Mouse (Mus musculus): Measurements from ENCODE around the gene Arl8b. TPM values are rescaled to one million over a fixed set of nuclear protein-coding genes. Genes with fewer than 3 reads are reported as not detected.
A peak's percentile ranks its signal among the peaks of the same experiment; 100 is the strongest.

The Arl8b gene
- total and polyA plus RNA-seq, 3 experiments = 37.7 to 120 (median 75.2) TPM

DNA sequence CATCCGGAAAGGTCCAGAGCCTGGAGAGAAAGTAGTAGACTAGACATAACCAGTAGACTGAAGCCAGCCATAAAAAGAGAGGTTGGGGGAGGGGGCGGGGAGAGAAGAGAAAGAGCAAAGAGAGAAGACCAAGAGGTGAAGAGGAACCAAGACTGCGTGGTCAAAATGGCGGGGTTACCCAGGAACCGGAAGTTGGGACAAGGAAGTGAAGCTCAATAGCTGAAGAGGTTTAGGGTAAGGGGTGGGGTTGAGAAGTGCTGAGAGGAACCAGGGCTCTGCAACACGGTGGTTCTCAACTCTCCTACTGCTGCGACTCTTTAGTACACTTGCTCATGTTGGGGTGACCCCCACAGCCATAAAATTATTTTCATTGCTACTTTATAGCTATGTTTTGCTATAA lies 27.0 kb upstream of the Arl8b start:
- H3K9me3 ChIP-seq (replicated peaks; ENCODE audit: insufficient read depth, low read length) = no peaks in the 10 kb centered on the region
- H3K9ac ChIP-seq (ENCODE audit: control insufficient read depth, low read depth, low read length, poor library complexity, severe bottlenecking) = no peak overlapping the region
- H3K4me3 ChIP-seq (ENCODE audit: control insufficient read depth in 1 of 2, insufficient read depth in 1 of 2, low read depth in 2 of 2, low read length in 2 of 2) = peak overlapping the region in 1 of 2 experiments; percentile 18; a peak in 2 of 4 replicates
- DNase-seq (ENCODE audit: low read depth, low spot score) = peak; percentile 60
- H3K36me3 ChIP-seq (ENCODE audit: control insufficient read depth in 1 of 2, insufficient read depth in 2 of 2, low read length in 2 of 2) = peaks cover 0 to 3% of the 10 kb centered on the region in 2 experiments; a peak in 2 of 4 replicates
- 0 out of 4 replicates have a peak, but pooled peaks of 1 of the 2 experiments have one; percentile 22 for TF ChIP-seq POLR2A (IDR thresholded peaks at IDR 0.05; ENCODE audit: control insufficient read depth in 1 of 2, insufficient read depth in 1 of 2, low read depth in 1 of 2, low read length in 2 of 2, poor library complexity in 1 of 2)
- TF ChIP-seq ELF1 (IDR thresholded peaks at IDR 0.05; ENCODE audit: low read depth, low read length) = peak; percentile 44; the same call in 1 of the 2 replicates
- TF ChIP-seq EP300 (IDR thresholded peaks at IDR 0.05; ENCODE audit: low read depth in 1 of 2, low read length in 2 of 2) = no peak
- H3K27me3 ChIP-seq (ENCODE audit: control insufficient read depth in 1 of 2, insufficient read depth in 2 of 2, low read length in 2 of 2) = no peaks in the 10 kb centered on the region; a peak in 1 of 4 replicates
- H3K27ac ChIP-seq (ENCODE audit: control insufficient read depth, low read depth, low read length) = no peak overlapping the region
- H3K79me2 ChIP-seq (ENCODE audit: control insufficient read depth, insufficient read depth, low read length, poor library complexity) = no peaks in the 10 kb centered on the region
- H3K4me1 ChIP-seq (ENCODE audit: control insufficient read depth in 1 of 2, insufficient read depth in 2 of 2, low read length in 2 of 2) = peaks cover 0 to 14% of the 10 kb centered on the region in 2 experiments; a peak in 2 of 4 replicates

- no peak overlapping the region for H3K27ac ChIP-seq (ENCODE audit: control insufficient read depth, low read depth, low read length)
- no peaks in the 10 kb centered on the region for H3K79me2 ChIP-seq (ENCODE audit: control insufficient read depth, insufficient read depth, low read length, poor library complexity)
- no peaks in the 10 kb centered on the region; a peak in 1 of 4 replicates for H3K27me3 ChIP-seq (ENCODE audit: control insufficient read depth in 1 of 2, insufficient read depth in 2 of 2, low read length in 2 of 2)
- TF ChIP-seq EP300 (IDR thresholded peaks at IDR 0.05; ENCODE audit: low read depth in 1 of 2, low read length in 2 of 2) (no peak), CHD1 (IDR thresholded peaks at IDR 0.05; ENCODE audit: low read depth, low read length) (no peak), ELF1 (IDR thresholded peaks at IDR 0.05; ENCODE audit: low read depth, low read length) (no peak), POLR2AphosphoS5 (IDR thresholded peaks at IDR 0.05; ENCODE audit: borderline replicate concordance, low read depth, low read length) (no peak), TCF12 (IDR thresholded peaks at IDR 0.05; ENCODE audit: low read depth, low read length) (no peak), POLR2A (IDR thresholded peaks at IDR 0.05; ENCODE audit: control insufficient read depth in 1 of 2, insufficient read depth in 1 of 2, low read depth in 1 of 2, low read length in 2 of 2, poor library complexity in 1 of 2) (no peak), BHLHE40 (IDR thresholded peaks at IDR 0.05; ENCODE audit: borderline replicate concordance, low read depth, low read length) (no peak), MXI1 (IDR thresholded peaks at IDR 0.05; ENCODE audit: low read depth, low read length) (no peak), NELFE (IDR thresholded peaks at IDR 0.05; ENCODE audit: low read depth, low read length) (no peak), GATA1 (IDR thresholded peaks at IDR 0.05; ENCODE audit: low read depth, low read length) (no peak), CHD2 (IDR thresholded peaks at IDR 0.05; ENCODE audit: low read length) (no peak), ZNF384 (IDR thresholded peaks at IDR 0.05; ENCODE audit: low read depth, low read length) (no peak), ZC3H11A (IDR thresholded peaks at IDR 0.05; ENCODE audit: low read depth, low read length) (no peak), POLR2AphosphoS2 (IDR thresholded peaks at IDR 0.05; ENCODE audit: low read length) (no peak), TBP (IDR thresholded peaks at IDR 0.05; ENCODE audit: low read depth, low read length) (no peak)
- no peak overlapping the region for H3K9ac ChIP-seq (ENCODE audit: control insufficient read depth, low read depth, low read length, poor library complexity, severe bottlenecking)
- peaks cover 0 to 3% of the 10 kb centered on the region in 2 experiments; a peak in 2 of 4 replicates for H3K36me3 ChIP-seq (ENCODE audit: control insufficient read depth in 1 of 2, insufficient read depth in 2 of 2, low read length in 2 of 2)
- H3K9me3 ChIP-seq (replicated peaks; ENCODE audit: insufficient read depth, low read length) = no peaks in the 10 kb centered on the region
- no peak overlapping the region for H3K4me3 ChIP-seq (ENCODE audit: control insufficient read depth in 1 of 2, insufficient read depth in 1 of 2, low read depth in 2 of 2, low read length in 2 of 2)
- DNase-seq (ENCODE audit: low read depth, low spot score) = no peak
- H3K4me1 ChIP-seq (ENCODE audit: control insufficient read depth in 1 of 2, insufficient read depth in 2 of 2, low read length in 2 of 2) = peaks cover 0 to 14% of the 10 kb centered on the region in 2 experiments; a peak in 2 of 4 replicates
Measured at GRCm38 (mm10) chr6:108758997-108759697, 23.8 kb upstream of the Arl8b start.
